Mouse (Mus musculus) adrenal gland, adult 8-10 months (tissue): ENCODE data around the gene Nr1d1. TPM values are rescaled to one million over a fixed set of nuclear protein-coding genes. Genes with fewer than 3 reads are reported as not detected.
A peak's percentile ranks its signal among the peaks of the same experiment; 100 is the strongest.

Source experiments
- DNase-seq: peaks from one replicate; pipeline ENCODE4 v3.0.0; 2022
- total RNA-seq, 4 experiments: library from RNA; stranded (reverse); gene quantifications; 2 replicates each; pipeline ENCODE4 v1.2.4; 2022

The Nr1d1 gene
- total RNA-seq = 100 to 1,000 TPM; 140 to 286 (median 201) TPM

- no peak for DNase-seq
Measured at GRCm38 (mm10) chr11:98774582-98775347, at the start of gene Nr1d1. Nr1d1 (minus strand) TSS chr11:98775333.

GRCm38 (mm10) chr11:98820968-98821367 is 45.8 kb upstream of the Nr1d1 start:
- DNase-seq = no peak

DNA sequence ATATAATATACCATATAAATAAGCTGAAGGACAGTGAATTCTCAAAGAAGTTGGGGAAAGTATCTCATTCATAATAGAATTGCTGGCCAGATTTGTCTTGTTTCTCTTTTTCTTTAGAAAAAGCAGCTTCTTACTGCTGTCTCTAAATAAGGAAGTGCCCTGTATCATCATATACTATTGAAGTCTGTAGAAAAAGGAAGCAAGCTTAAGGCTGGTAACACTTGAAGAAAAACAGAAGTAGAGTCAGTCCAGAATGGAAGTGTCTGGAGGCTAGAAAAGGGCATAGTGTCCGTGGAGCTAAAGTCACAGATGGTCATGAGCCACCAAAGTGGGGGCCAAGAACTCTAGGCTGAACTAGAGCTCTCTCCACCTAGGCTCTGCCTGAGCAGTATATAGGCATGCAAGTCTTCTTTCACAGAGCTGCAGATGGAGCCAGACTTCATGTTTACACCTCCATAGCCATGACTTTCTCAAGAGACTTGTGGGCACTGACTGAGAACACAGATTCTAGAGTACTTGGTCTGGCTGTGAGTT is 41.6 kb upstream of the Nr1d1 start:
- no peak for DNase-seq

DNA sequence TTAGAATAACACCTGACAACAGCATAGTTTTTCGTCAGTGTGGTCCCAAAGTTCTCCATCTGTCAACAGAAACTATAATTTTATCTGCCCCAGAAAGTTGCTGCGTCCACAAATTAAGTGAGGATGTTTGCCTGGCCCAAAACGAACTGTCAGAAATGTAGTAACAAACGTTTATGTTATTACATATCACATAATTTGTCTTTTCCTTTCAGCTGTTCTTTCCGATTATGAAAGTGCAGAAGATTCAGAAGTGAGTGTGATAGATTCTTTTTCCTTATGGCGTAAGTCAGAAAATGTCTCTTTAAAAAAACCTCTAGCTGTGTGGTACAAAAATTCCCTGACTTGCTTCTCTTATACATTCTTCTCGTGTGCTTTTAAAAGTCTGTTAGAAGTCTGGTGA is 35.6 kb upstream of the Nr1d1 start:
- no peak for DNase-seq

DNA sequence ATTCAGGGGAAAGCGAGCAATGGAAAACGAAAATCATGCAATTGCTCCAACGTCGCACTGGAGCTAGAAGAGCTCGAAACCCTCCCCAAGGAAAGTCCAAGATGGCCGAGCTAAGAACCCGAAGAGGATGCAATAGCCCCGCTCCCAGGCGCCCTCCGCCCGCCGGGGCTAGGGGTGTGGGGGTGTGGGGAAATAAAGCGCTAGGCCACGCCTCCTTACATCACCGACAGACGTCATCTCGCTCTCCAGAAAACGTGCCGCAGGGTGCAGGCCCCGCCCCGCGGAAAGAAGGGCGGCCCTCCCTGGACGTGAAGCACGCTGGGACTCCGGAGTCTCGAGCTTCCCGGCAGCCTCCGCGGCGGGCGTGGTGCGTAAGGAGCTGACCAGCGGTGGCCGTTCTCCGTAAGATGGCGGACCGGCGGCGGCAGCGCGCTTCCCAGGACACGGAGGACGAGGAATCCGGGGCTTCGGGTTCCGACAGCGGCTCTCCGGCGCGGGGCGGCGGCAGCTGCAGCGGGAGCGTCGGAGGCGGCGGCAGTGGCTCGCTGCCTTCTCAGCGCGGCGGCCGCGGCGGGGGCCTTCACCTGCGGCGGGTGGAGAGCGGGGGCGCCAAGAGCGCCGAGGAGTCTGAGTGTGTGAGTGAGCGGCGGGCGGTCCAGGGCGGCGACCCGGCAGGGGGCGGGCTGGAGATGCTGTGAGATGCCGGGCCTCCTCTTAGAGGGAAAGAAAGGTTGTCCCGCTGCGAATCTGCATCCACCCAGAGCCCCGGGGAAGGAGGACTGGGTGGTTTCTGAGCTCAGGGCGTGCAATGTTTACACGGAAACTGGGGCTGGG is 34.5 kb upstream of the Nr1d1 start:
- peak; percentile 98 for DNase-seq

DNA sequence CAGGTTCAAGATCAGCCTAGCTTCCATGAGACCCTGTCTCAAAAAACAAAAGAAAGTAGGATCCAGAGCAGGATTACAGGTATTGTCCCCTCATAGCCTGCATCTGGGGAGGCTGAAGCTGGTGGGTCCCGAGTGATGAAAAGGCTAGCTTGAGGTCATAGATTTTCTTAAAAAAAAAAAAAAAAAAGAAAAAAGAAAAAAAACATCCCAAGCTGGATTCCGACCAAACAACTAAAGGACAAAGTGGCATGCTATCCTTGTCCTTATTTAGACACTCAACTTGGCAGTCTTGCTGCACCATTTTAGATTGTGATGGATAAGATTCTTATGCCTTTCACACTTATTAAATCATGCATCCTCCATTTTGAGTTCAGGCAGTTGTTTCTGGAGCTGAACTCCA is 33.3 kb upstream of the Nr1d1 start:
- no peak for DNase-seq

DNA sequence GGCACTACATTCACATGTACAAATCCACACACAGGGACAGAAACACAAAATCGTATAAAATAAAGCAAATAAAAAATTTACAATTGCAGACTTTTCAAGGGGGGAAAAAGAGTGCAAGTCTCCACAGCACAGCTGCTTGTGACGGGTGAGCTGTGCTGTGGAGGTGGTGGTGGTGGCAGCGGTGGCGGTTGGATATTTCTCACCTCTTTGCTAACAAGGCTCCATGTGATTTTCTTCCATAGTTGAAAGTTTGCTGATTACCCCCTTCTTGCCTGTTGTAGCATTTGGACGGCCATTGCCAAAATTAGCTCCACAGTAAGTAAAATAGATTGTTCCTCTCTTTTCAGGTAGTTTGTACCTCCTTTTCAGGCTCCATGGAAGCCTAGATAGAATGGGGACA is 29.5 kb upstream of the Nr1d1 start, which contains the start of gene Casc3:
Casc3 (plus strand) TSS at position 301 of the 400 bp plus-strand sequence.
- no peak for DNase-seq

DNA sequence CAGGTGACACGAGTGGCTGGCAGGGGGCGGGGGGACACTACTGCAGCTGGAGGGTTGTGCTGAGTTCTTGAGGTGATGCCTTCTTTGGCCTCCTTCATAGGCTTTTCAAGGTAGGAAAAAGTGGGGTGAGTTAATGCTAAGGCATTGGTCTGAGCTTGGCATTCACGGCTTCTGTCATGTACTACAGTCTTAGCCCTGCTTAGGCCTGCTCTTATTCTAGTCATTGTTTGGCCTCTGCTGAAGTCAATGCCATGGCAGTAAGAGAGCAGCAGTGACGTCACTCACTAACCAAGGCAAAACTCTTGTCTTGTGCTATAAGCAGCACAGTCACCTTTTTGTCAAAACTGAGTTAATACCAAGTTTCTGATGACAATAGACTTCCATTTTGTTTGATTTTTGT is 22.8 kb upstream of the Nr1d1 start:
- DNase-seq = no peak

DNA sequence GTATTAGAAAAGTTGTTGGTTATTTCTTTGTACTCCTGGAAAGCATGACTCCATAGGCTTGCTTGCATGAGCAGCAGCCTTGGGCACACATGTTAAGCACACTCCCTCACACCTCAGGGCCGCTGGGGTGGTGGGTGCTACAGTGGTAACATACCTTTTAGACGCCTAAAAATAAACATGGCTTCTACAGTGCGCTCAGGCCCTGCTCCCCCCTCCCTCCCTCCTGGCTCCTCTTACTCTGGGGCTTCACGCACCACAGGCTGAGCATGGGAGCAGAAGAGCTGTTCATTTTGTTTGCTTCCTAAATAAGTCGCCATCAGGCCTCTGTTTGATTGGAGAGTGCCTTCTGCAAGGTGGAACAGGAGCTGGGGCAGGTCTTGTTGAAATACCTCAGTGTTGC is 22.2 kb upstream of the Nr1d1 start:
- DNase-seq = no peak

DNA sequence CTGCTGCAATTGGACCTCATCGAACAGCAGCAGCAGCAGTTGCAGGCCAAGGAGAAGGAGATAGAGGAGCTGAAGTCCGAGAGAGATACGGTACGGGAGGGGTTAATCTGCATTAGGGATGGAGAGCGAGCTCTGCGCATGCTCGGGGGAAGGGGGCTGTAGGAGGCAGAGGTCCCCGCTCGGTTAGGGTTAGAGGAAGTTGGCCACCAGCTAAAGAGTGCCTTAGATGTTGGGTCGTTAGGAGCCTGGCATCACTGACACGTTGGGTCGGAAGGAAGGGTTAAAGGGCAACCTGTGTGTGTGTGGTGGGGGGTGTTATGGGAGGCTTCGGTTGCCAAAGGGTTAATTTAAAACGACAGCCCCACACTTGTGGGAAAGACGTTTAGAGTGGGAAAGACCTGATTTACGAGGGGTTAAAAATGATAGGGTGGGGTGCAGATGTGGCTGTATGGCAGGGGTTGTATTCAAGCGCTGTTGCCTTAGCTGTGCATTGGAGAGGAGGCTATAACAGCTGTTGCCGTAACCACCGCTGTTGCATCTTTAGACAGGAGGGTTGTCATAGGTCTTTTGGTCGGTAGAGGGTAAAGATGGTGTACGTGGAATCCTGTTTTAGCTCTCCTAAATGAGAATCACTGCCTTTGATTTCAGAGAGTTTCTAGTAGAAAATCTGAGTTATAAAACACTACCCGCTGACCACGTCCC is 21.5 kb upstream of the Nr1d1 start:
- DNase-seq = peak; percentile 43

DNA sequence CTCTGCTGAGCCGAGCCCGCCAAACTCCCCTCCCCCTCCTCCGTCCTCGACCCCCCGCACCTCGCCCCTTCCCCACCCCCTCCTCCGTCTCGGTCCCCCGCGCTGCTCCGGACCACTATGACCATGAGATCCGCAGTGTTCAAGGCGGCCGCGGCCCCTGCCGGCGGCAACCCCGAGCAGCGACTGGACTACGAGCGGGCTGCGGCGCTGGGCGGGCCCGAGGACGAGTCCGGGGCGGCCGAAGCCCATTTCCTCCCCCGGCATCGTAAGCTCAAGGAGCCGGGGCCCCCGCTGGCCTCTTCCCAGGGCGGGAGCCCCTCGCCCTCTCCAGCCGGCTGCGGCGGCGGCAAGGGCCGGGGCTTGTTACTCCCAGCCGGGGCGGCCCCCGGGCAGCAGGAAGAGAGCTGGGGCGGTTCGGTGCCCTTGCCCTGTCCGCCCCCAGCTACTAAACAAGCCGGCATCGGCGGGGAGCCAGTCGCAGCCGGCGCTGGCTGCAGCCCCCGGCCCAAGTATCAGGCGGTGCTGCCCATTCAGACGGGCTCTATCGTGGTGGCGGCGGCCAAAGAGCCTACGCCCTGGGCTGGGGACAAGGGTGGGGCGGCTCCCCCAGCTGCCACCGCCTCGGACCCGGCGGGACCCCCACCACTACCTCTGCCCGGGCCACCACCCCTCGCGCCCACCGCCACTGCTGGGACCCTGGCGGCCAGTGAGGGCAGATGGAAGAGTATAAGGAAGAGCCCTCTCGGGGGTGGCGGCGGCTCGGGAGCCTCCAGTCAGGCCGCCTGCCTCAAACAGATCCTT is 20.8 kb upstream of the Nr1d1 start:
- DNase-seq = peak; percentile 35

- peak; percentile 86 for DNase-seq
Measured at GRCm38 (mm10) chr11:98795015-98795713, 20.0 kb upstream of the Nr1d1 start, which contains the start of gene Msl1. Msl1 (plus strand) TSS chr11:98795516.

DNA sequence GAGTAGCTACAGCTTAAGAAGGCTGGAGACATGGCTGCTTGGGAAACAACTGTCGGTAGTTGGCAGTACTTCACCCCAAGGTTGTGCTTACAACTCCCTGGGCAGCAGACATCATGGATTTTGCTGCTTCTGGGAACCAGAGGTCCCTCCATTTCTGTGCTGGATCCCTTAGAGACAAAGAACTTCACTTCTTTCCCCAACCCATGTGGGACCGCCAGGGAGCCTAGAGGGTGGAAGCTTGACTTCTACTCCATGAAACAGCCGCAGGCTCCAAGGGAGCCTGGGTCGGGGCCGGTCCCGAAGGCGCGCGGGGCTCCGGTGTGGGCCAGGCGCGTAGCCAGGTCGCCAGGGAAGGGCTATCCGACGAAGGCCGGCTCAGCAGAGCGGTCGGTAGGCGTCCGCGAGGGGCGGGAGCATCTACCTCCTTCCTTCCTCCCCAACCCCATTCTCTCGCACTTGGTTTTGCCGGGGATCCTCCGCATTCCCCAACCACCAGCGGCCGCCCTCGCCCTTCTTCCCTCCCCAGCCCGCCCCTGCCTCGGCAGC is 19.4 kb upstream of the Nr1d1 start:
- DNase-seq = peak; percentile 76

DNA sequence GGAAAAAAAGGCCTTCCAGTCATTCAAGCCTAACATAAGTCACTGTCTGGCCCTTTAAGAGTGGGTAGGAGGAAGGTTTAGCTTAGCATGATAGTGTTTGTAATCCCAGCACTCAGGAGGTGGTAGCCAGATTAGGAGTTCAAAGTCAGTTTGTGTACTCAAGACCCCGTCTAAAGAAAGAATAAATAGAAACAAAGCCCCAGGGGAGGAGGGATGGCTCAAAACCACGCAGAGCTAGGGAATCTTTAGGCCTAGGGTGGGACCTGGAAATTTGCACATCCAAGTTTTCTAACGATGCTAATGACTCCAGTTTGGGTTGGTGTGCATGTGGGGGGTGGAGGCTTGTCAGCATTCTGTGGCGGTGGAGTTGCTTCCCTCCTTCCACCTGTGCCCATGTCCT is 16.9 kb upstream of the Nr1d1 start:
- DNase-seq = no peak

GRCm38 (mm10) chr11:98791448-98791847 is 16.3 kb upstream of the Nr1d1 start:
- no peak for DNase-seq

GRCm38 (mm10) chr11:98790631-98791205 is 15.6 kb upstream of the Nr1d1 start:
- DNase-seq = no peak

GRCm38 (mm10) chr11:98789824-98790223 is 14.7 kb upstream of the Nr1d1 start:
- no peak for DNase-seq

DNA sequence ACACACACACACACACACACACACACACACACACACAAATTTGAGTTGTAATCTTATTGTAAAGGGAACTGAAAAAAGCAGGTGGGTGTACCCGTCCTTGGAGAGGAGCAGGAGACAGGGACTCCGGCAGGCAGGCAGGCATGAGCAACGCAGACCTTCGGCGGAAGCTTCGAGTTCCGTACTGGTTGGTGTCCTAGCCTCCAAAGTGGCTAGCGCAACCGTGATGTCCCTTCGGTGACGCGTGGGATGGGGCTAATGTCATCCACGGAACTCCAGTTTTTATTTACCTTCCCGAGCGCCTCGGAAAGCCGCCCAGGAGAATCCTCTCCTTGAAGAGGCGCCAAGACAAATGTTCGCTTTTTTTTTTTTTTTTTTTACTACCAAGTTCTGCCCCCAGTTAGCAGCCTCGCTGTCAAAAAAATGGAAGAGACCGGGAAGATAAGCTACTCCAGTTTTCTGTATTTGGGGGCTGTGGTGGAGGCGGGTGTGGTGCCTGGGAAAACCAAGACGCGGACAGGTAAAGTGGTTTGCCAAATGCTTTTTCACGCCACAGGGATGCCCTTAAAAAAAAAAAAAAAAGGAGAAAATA is 14.2 kb upstream of the Nr1d1 start:
- peak; percentile 46 for DNase-seq

GRCm38 (mm10) chr11:98788550-98789218 is 13.6 kb upstream of the Nr1d1 start:
- DNase-seq = peak; percentile 93
